Mouse (Mus musculus) forebrain, embryonic 15.5 days (tissue): ENCODE measurements around the gene Vti1a. TPM values are rescaled to one million over a fixed set of nuclear protein-coding genes. Genes with fewer than 3 reads are reported as not detected.
A peak's percentile ranks its signal among the peaks of the same experiment; 100 is the strongest.

ENCODE experiments used
- ATAC-seq: fragments of 200-750 bp; cut with Nextera tagmentation; replicated peaks from 2 replicates; pipeline ENCODE4 v1.8.0; 2017; ENCODE audit warnings: mild to moderate bottlenecking, moderate TSS enrichment, moderate library complexity
- H3K27ac ChIP-seq: fragments of 300-500 bp; sonication (generic); replicated peaks from 2 replicates; pipeline ENCODE4 v1.5.1; 2015; ENCODE audit warnings: mild to moderate bottlenecking, inconsistent platforms
- H3K27me3 ChIP-seq: fragments of 300-500 bp; sonication (generic); 2 replicates; pipeline ENCODE4 v1.6.1; 2015; ENCODE audit warnings: inconsistent platforms
- H3K36me3 ChIP-seq: fragments of 300-500 bp; sonication (generic); 2 replicates; pipeline ENCODE4 v1.6.1; 2015; ENCODE audit warnings: mild to moderate bottlenecking, inconsistent platforms
- H3K4me1 ChIP-seq: fragments of 300-500 bp; sonication (generic); 2 replicates; pipeline ENCODE4 v1.6.1; 2015; ENCODE audit warnings: inconsistent platforms
- H3K4me2 ChIP-seq: fragments of 300-500 bp; sonication (generic); replicated peaks from 2 replicates; pipeline ENCODE4 v1.6.1; 2015; ENCODE audit warnings: mild to moderate bottlenecking, inconsistent platforms
- H3K4me3 ChIP-seq: fragments of 300-500 bp; sonication (generic); 2 replicates; pipeline ENCODE4 v1.5.1; 2015; ENCODE audit warnings: mild to moderate bottlenecking, inconsistent platforms
- H3K9ac ChIP-seq: fragments of 300-500 bp; sonication (generic); replicated peaks from 2 replicates; pipeline ENCODE4 v1.6.1; 2015; ENCODE audit warnings: mild to moderate bottlenecking, inconsistent platforms
- H3K9me3 ChIP-seq: fragments of 300-500 bp; sonication (generic); 2 replicates; pipeline ENCODE4 v1.6.1; 2016; ENCODE audit warnings: inconsistent platforms
- WGBS: fragments of 180-500 bp; shearing (Covaris S2); methylation state at CpG from one replicate; pipeline ENCODE4 v1.1.7; 2015; ENCODE audit warnings: mixed read lengths; 5-methylcytosine and 5-hydroxymethylcytosine counted together
- polyA plus RNA-seq: library from polyadenylated mRNA; unstranded; fragments of >200 nt; fragmentation: Nextera tagmentation; extraction: Ambion mirVana; gene quantifications from 2 replicates; pipeline ENCODE4 v1.2.1, GENCODE M21; 2015

Gene Vti1a
- polyA plus RNA-seq, 1 experiment from 2014 or later: 29.7 TPM

- 47% methylated on average over 10 of the region's 10 CpGs for WGBS
- Histone ChIP-seq H3K4me2 (0 out of 2 replicates have a peak overlapping the region, but pooled peaks have one; percentile 5), H3K36me3 (no peaks in the 10 kb centered on the region), H3K4me3 (no peak overlapping the region), H3K27ac (no peak overlapping the region; the same call in 1 of the 2 replicates), H3K9me3 (no peaks in the 10 kb centered on the region), H3K4me1 (no peaks in the 10 kb centered on the region), H3K27me3 (peaks cover 15% of the 10 kb centered on the region; the same call in 1 of the 2 replicates), H3K9ac (no peak overlapping the region)
- ATAC-seq: no peak
Measured at GRCm38 (mm10) chr19:55389019-55389418, 72.9 kb downstream of the Vti1a start.

GRCm38 (mm10) chr19:55390323-55390722 is 74.2 kb downstream of the Vti1a start:
- no peak overlapping the region for H3K4me2 ChIP-seq
- H3K4me3 ChIP-seq: no peak overlapping the region
- H3K36me3 ChIP-seq: no peaks in the 10 kb centered on the region
- no peak overlapping the region for H3K9ac ChIP-seq
- H3K9me3 ChIP-seq: no peaks in the 10 kb centered on the region
- 54% methylated on average over 11 of the region's 11 CpGs for WGBS
- H3K27me3 ChIP-seq: peaks cover 9% of the 10 kb centered on the region; the same call in 1 of the 2 replicates
- ATAC-seq: no peak
- H3K27ac ChIP-seq: no peak overlapping the region
- H3K4me1 ChIP-seq: no peaks in the 10 kb centered on the region

GRCm38 (mm10) chr19:55401638-55402037 is 85.5 kb downstream of the Vti1a start:
- Histone ChIP-seq H3K9ac (no peak overlapping the region), H3K4me1 (no peaks in the 10 kb centered on the region), H3K27me3 (no peaks in the 10 kb centered on the region), H3K4me3 (no peak overlapping the region), H3K4me2 (no peak overlapping the region), H3K36me3 (no peaks in the 10 kb centered on the region), H3K9me3 (no peaks in the 10 kb centered on the region), H3K27ac (no peak overlapping the region)
- no peak for ATAC-seq
- WGBS: 89% methylated on average over 11 of the region's 11 CpGs

- no peak overlapping the region for H3K9ac ChIP-seq
- 50% methylated on average over 6 of the region's 6 CpGs for WGBS
- no peaks in the 10 kb centered on the region for H3K27me3 ChIP-seq
- no peak overlapping the region for H3K4me2 ChIP-seq
- peaks cover 16% of the 10 kb centered on the region for H3K4me1 ChIP-seq
- no peaks in the 10 kb centered on the region for H3K36me3 ChIP-seq
- ATAC-seq: no peak
- no peak overlapping the region for H3K4me3 ChIP-seq
- no peaks in the 10 kb centered on the region for H3K9me3 ChIP-seq
- H3K27ac ChIP-seq: no peak overlapping the region
Measured at GRCm38 (mm10) chr19:55408486-55408885, 92.4 kb downstream of the Vti1a start.

GRCm38 (mm10) chr19:55411415-55411814 is 95.3 kb downstream of the Vti1a start:
- Histone ChIP-seq H3K27ac (no peak overlapping the region), H3K36me3 (no peaks in the 10 kb centered on the region), H3K9me3 (no peaks in the 10 kb centered on the region), H3K4me2 (no peak overlapping the region), H3K9ac (no peak overlapping the region), H3K4me1 (peaks cover 16% of the 10 kb centered on the region), H3K4me3 (no peak overlapping the region), H3K27me3 (no peaks in the 10 kb centered on the region)
- WGBS: 52% methylated on average over 11 of the region's 11 CpGs
- ATAC-seq: no peak

GRCm38 (mm10) chr19:55411894-55412293 is 95.8 kb downstream of the Vti1a start:
- H3K36me3 ChIP-seq: no peaks in the 10 kb centered on the region
- ATAC-seq: no peak
- no peak overlapping the region for H3K9ac ChIP-seq
- WGBS: 37% methylated on average over 2 of the region's 2 CpGs
- no peaks in the 10 kb centered on the region for H3K9me3 ChIP-seq
- H3K4me2 ChIP-seq: no peak overlapping the region
- peaks cover 16% of the 10 kb centered on the region for H3K4me1 ChIP-seq
- no peak overlapping the region for H3K27ac ChIP-seq
- no peaks in the 10 kb centered on the region for H3K27me3 ChIP-seq
- no peak overlapping the region for H3K4me3 ChIP-seq

GRCm38 (mm10) chr19:55414050-55414449 is 98.0 kb downstream of the Vti1a start:
- H3K36me3 ChIP-seq: no peaks in the 10 kb centered on the region
- ATAC-seq: peak; percentile 70; the same call in 1 of the 2 replicates
- H3K27ac ChIP-seq: no peak overlapping the region
- H3K4me3 ChIP-seq: no peak overlapping the region
- H3K4me2 ChIP-seq: no peak overlapping the region
- H3K4me1 ChIP-seq: peaks cover 16% of the 10 kb centered on the region
- no peaks in the 10 kb centered on the region for H3K27me3 ChIP-seq
- H3K9me3 ChIP-seq: no peaks in the 10 kb centered on the region
- H3K9ac ChIP-seq: no peak overlapping the region
- 22% methylated on average over 8 of the region's 8 CpGs for WGBS

GRCm38 (mm10) chr19:55418756-55419155 is 102.7 kb downstream of the Vti1a start:
- Histone ChIP-seq H3K4me2 (no peak overlapping the region), H3K4me1 (peaks cover 24% of the 10 kb centered on the region), H3K9ac (no peak overlapping the region), H3K4me3 (no peak overlapping the region), H3K27ac (no peak overlapping the region), H3K27me3 (no peaks in the 10 kb centered on the region), H3K9me3 (no peaks in the 10 kb centered on the region), H3K36me3 (no peaks in the 10 kb centered on the region)
- ATAC-seq: no peak
- WGBS: 44% methylated on average over 3 of the region's 3 CpGs

- Histone ChIP-seq H3K36me3 (no peaks in the 10 kb centered on the region), H3K4me1 (peaks cover 35% of the 10 kb centered on the region), H3K4me2 (no peak overlapping the region), H3K9ac (no peak overlapping the region), H3K4me3 (no peak overlapping the region), H3K9me3 (no peaks in the 10 kb centered on the region), H3K27me3 (no peaks in the 10 kb centered on the region), H3K27ac (no peak overlapping the region)
- no peak for ATAC-seq
- 45% methylated on average over 3 of the region's 3 CpGs for WGBS
Measured at GRCm38 (mm10) chr19:55419961-55420360, 103.9 kb downstream of the Vti1a start.

- H3K4me1 ChIP-seq: peaks cover 35% of the 10 kb centered on the region
- H3K4me2 ChIP-seq: no peak overlapping the region
- H3K9ac ChIP-seq: no peak overlapping the region
- no peaks in the 10 kb centered on the region for H3K9me3 ChIP-seq
- H3K27ac ChIP-seq: no peak overlapping the region
- no peaks in the 10 kb centered on the region for H3K36me3 ChIP-seq
- H3K4me3 ChIP-seq: no peak overlapping the region
- 68% methylated on average over 5 of the region's 5 CpGs for WGBS
- H3K27me3 ChIP-seq: no peaks in the 10 kb centered on the region
- no peak for ATAC-seq
Measured at GRCm38 (mm10) chr19:55421816-55422215, 105.7 kb downstream of the Vti1a start.

GRCm38 (mm10) chr19:55422311-55423064 is 106.4 kb downstream of the Vti1a start:
- Histone ChIP-seq H3K9ac (no peak overlapping the region), H3K36me3 (no peaks in the 10 kb centered on the region), H3K27me3 (no peaks in the 10 kb centered on the region), H3K9me3 (no peaks in the 10 kb centered on the region), H3K4me2 (no peak overlapping the region), H3K4me3 (no peak overlapping the region), H3K27ac (no peak overlapping the region), H3K4me1 (peaks cover 35% of the 10 kb centered on the region)
- WGBS: 21% methylated on average over 18 of the region's 18 CpGs
- ATAC-seq: peak; percentile 36; the same call in 1 of the 2 replicates

- H3K9ac ChIP-seq: no peak overlapping the region
- 0 out of 2 replicates have a peak, but pooled peaks have one; percentile 36 for ATAC-seq
- H3K4me3 ChIP-seq: no peak overlapping the region
- peaks cover 35% of the 10 kb centered on the region for H3K4me1 ChIP-seq
- peak overlapping the region; percentile 9; the same call in 1 of the 2 replicates for H3K27ac ChIP-seq
- no peaks in the 10 kb centered on the region for H3K9me3 ChIP-seq
- H3K27me3 ChIP-seq: no peaks in the 10 kb centered on the region
- H3K36me3 ChIP-seq: no peaks in the 10 kb centered on the region
- WGBS: 25% methylated on average over 11 of the region's 11 CpGs
- H3K4me2 ChIP-seq: no peak overlapping the region
Measured at GRCm38 (mm10) chr19:55423065-55423716, 107.1 kb downstream of the Vti1a start.
